Mouse (Mus musculus) regulatory T cell (primary cell): Measurements from ENCODE around the gene Bicdl1.

ENCODE experiments used
- in situ Hi-C: fragments of 300-600 bp; cut with MboI, MseI; formaldehyde crosslinking; loops from one replicate; pipeline ENCODE4 v1.15.1; 2025; ENCODE audit warnings: high pct_unique_total_duplicates

Gene Bicdl1

DNA sequence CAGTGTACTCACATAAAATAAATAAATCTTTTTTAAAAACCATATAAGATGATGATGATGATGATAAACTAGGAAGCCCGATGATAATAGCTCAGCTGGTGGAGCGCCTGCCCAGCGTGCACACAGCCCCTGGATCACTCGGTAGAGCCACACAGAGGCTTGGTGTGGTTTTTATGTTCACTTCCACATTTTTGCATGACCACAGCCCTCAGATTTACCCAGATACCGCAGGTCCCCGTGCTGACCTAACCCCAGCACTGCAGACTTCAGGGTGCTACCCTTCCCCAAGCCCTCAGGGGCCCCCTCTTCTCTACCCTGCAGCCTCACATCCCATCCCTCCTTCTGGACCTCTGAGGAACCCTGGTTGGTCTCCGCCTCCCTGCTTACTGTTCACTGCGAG lies 103.3 kb downstream of the Bicdl1 start:
- in situ Hi-C loops: no loop called here

DNA sequence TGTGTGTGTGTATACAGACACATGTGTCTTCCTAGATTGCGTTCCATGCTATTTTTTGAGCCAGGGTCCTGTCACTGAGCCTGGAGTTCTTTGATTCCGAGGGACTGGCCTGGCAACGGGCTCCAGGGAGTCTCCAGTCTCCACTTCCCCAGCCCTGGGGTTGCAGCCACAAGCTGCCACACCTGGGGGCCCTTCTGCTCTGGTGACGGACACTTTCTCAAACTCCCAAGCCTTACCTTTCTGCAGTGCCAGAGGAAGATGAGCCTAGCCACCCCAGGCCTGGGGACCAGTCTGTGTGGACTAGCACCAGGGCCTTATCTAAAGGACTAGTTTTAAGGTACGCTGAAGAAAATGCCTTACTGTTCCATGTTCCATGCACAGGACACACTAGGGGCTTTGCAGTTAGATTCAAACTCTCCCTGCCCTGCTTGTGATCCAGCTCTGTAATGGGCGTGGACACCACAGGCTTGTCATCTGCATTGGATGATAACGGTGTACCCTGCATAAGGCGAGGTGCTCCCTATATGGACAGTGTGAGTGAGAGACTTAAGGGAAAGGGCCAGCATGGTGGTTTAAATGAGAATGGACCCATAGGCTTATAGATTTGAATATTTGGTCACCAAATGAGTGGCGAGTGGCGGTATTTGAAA lies 105.1 kb downstream of the Bicdl1 start:
- in situ Hi-C loops: no loop called here

DNA sequence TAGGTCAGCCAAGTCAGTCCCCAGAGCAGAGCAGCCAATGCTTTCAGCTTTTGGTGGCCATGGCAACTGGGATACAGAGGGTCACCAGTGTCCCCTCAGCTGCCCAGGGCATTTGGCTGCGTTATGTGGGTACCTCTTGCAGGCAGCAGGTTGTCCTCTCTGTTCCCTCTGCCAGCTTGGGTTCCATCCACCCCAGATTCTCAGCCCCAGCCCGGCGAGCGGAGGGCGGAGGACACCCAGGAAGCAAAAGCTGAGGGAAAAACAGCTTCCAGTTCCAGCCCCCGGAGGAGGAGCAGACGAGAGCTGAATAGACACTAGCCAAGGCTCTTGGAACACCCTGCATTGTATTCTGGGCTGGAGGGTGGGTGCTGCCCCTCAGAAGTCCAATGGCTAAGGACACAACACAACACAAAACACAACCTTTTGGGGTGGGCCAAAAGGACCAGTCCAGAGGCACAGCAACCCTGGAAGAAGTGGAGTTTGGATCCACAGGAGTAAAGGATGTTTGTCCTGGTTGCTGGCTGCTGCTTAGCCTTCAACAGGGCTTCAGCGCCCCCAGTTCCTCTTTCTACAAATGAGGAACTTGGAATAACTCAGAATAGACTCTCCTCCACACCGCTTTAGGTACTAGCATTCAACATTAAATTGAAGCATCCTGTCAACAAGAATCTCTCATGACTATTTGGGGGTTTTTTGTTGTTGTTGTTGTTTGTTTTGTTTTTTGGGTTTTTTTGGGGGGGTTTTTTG lies 107.6 kb downstream of the Bicdl1 start:
- in situ Hi-C loops: no loop called here

DNA sequence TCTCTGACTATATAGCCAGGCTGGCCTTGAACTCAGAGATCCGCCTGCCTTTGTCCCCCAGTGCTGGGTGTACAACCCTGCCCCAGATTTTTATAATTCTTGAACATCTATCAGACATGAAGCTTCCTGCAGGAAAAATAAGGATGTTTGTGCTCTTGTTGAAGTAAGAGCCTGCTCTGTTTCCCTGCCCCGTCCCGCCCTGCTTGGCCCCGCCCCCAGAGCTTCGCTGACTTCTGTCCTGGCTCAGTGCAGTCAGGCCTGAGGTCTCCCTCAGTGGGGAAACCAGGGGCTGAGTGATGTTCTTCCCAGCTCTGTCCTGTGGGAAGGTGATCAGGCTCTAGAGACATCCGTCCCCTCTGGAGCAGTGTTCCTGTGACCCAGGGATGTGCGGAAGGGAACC lies 108.7 kb downstream of the Bicdl1 start:
- in situ Hi-C loops: no loop called here

DNA sequence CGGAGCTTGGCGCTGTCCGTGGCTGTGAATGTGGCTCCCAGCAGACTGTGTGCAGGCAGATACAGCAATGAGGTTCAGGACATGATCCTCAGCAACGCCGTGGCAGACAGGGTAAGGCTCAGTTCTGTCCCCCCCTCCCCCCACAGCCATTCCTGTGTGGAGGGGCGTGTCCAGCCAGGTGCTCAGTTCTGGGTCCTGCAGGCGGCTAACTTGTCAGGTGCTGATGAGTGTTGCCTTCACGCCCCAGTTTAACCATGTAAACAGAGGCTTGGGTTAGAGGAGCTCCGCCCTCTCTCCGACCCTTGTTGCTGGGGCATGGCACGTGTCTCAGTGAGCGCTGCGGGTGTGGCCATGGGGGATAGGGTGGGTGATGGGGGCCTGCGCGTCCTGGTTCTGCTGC lies 111.7 kb downstream of the Bicdl1 start:
- in situ Hi-C loops: no loop called here

DNA sequence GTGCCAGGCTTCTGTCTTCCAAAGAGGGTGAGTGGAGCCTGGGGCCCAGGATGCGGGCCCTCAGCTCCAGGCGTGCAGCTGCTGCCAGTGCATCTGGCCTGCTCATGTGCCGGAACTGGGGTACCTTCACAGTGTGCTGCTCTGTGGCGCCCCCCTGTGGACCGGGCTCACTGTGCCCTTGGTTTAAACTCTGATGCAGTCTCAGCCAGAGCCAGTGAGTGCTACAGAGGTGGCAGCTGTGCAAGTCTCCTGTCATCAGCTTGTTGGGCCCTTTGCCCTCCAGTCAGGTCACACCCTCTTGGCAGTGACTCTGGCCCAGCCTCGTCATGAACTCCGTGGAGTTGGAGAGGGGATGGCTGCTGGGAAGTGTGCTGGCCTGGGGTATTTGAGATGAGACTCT lies 116.5 kb downstream of the Bicdl1 start:
- in situ Hi-C loops: loop anchor here (5.0 kb wide), 1 partner anchor 48 kb away; the partner anchor contains the start of gene Gcn1l1

DNA sequence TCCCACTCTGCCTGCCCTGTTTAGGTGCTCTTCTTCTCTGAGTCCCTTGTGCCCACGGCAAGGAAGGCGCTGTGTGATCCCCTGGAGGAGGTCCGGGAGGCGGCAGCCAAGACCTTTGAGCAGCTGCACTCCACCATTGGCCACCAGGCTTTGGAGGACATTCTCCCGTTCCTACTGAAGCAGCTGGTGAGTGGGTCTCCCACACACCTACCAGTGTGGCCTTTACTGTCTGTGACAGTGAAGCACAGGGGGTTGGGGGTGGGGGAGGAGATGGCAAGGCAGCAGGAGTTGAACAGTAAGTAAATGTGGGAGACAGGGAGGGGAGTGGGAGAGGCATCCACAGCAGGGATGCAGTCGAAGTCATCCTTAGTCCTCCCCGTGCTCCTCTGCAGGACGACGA lies 118.1 kb downstream of the Bicdl1 start:
- in situ Hi-C loops: loop anchor here (5.0 kb wide), 1 partner anchor 46 kb away; the partner anchor contains the start of gene Gcn1l1

DNA sequence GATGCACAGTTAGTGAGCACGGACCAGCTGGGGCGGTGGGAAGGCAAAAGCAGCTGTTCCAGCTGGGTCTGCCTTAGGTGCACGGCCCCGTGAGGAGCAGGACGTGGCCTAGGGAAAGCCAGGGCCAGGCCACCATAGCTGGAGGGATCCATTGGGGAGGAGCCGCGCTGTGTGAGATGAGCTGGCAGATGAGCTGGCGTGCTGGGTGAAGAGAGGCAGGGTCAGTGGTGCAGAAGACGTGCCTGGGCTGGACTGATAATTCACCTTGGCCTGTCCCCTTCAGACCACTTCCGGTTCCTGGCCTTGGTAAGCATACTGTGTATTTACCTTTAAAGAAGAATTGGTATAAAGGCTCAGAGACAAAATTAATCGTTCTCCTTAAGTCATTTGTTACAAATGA lies 119.9 kb downstream of the Bicdl1 start:
- in situ Hi-C loops: loop anchor here (5.0 kb wide), 1 partner anchor 44 kb away; the partner anchor contains the start of gene Gcn1l1

DNA sequence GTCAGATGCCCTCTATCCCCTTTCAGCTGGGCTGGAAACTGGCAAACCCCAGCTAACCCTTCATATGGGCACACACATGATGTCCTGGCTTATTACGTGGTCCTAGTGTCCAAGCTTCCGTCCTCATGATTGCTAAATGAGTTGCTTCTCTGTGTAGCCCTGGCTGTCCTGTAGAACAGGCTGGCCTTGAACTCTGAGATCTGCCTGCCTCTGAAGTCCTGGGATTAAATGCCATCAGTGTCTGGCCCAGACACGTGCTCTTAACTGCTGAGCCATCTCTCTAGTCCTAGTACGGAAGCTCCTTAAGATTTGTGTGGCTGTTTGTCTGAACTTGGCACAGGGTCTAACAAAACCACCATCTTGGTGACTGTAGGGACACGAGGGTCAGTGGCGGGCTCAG lies 127.9 kb downstream of the Bicdl1 start:
- in situ Hi-C loops: no loop called here
